In genomic region chr5:73874770-73875169, GRCm38 (mm10) we compare ENCODE assay signal across 23 mouse cellular contexts.
DNase-seq lines count a peak whose midpoint lies in the region; ATAC-seq and TF ChIP-seq lines count a peak whose summit lies in the region.
"Had no signal": no experiment of that assay in that cellular context is flagged by ENCODE, and none has a peak within 500 bp of the region (broad histone marks: within the 10 kb centered on the region; RNA-seq: fewer than 3 reads in every experiment).

No protein-coding gene starts in this region.

- no peak for DNase-seq in forebrain, embryonic 11.5 days (ENCODE audit: low spot score)
- DNase-seq in heart, adult 11 months = peak; percentile 50
- no peak for DNase-seq in heart, postnatal 25 days (ENCODE audit: low spot score)
- peak; percentile 73 for DNase-seq in brain, adult 2 months (ENCODE audit: low read depth, low spot score)
- DNase-seq in brain, embryonic 14.5 days (ENCODE audit: low read depth) = peak; percentile 37
- no peak for DNase-seq in kidney, adult 9 months
- DNase-seq: adrenal gland, adult 2 months; adrenal gland, postnatal 14 days; cerebellum, adult 18-20 months; cerebellum, adult 9-10 months; cerebellum, postnatal 14 days; gastrocnemius, adult 2 months; gastrocnemius, postnatal 14 days; heart, adult 2 months; heart, postnatal 14 days; kidney, adult 2 months had no signal

- H3K4me1 ChIP-seq in forebrain, embryonic 16.5 days (replicated peaks; ENCODE audit: control insufficient read depth, insufficient read depth, low read length) = peaks cover 6% of the 10 kb centered on the region
- H3K4me1 ChIP-seq in forebrain, embryonic 11.5 days (replicated peaks; ENCODE audit: control insufficient read depth, insufficient read depth, low read length) = no peaks in the 10 kb centered on the region
- H3K4me1 ChIP-seq: heart, embryonic 10.5 days; hindbrain, embryonic 12.5 days; hindbrain, embryonic 15.5 days had no signal

- no peaks in the 10 kb centered on the region for H3K36me3 ChIP-seq in forebrain, embryonic 16.5 days (ENCODE audit: control insufficient read depth, insufficient read depth)
- no peaks in the 10 kb centered on the region for H3K36me3 ChIP-seq in forebrain, embryonic 11.5 days (ENCODE audit: control insufficient read depth, insufficient read depth, low read length)
- H3K36me3 ChIP-seq: heart, embryonic 10.5 days; heart, embryonic 13.5 days; hindbrain, embryonic 12.5 days; hindbrain, embryonic 15.5 days had no signal

- H3K9ac ChIP-seq in forebrain, embryonic 16.5 days (replicated peaks; ENCODE audit: low read depth, low read length) = no peak overlapping the region
- no peak overlapping the region for H3K9ac ChIP-seq in forebrain, embryonic 11.5 days (ENCODE audit: low read length)
- H3K9ac ChIP-seq: heart, embryonic 13.5 days; hindbrain, embryonic 12.5 days; hindbrain, embryonic 15.5 days had no signal

- no peaks in the 10 kb centered on the region for H3K9me3 ChIP-seq in forebrain, embryonic 16.5 days (ENCODE audit: control insufficient read depth, low read length)
- no peaks in the 10 kb centered on the region for H3K9me3 ChIP-seq in forebrain, embryonic 11.5 days (ENCODE audit: control insufficient read depth, low read length)
- H3K9me3 ChIP-seq: heart, embryonic 10.5 days; heart, embryonic 13.5 days; hindbrain, embryonic 12.5 days; hindbrain, embryonic 15.5 days had no signal

- peak; percentile 52; the same call in 1 of the 2 replicates for ATAC-seq in forebrain, embryonic 16.5 days
- no peak for ATAC-seq in forebrain, embryonic 11.5 days (replicated peaks; ENCODE audit: low FRiP score)
- ATAC-seq: CD4-positive, CD25-positive, alpha-beta regulatory T cell, adult 4 months; intestine, postnatal 0 days had no signal

- 70% methylated on average over 1 of the region's 1 CpGs for WGBS in forebrain, embryonic 16.5 days
- WGBS in forebrain, embryonic 11.5 days = 92% methylated on average over 1 of the region's 1 CpGs

- H3K4me2 ChIP-seq in forebrain, embryonic 16.5 days (ENCODE audit: low read length) = no peak overlapping the region
- H3K4me2 ChIP-seq in forebrain, embryonic 11.5 days (ENCODE audit: low read depth, low read length, severe bottlenecking) = no peak overlapping the region
- H3K4me2 ChIP-seq: heart, embryonic 13.5 days; hindbrain, embryonic 12.5 days; hindbrain, embryonic 15.5 days had no signal

- no peak for TF ChIP-seq POLR2A in brain, embryonic 14.5 days (IDR thresholded peaks at IDR 0.05; ENCODE audit: borderline replicate concordance, extremely low read depth, insufficient read depth, insufficient read length, poor library complexity, severe bottlenecking)

- intact Hi-C loops in heart, postnatal 25 days (cut with DNase I) = no loop called here

- peak overlapping the region; percentile 51; the same call in 1 of the 2 replicates for H3K27ac ChIP-seq in forebrain, embryonic 16.5 days (ENCODE audit: low read length)
- H3K27ac ChIP-seq in forebrain, embryonic 11.5 days (ENCODE audit: low read depth, low read length) = no peak overlapping the region
- H3K27ac ChIP-seq: gastrocnemius, adult 2 months; heart, adult 2 months; heart, embryonic 10.5 days; hindbrain, embryonic 12.5 days; hindbrain, embryonic 15.5 days had no signal

- H3K4me3 ChIP-seq in forebrain, embryonic 16.5 days (replicated peaks; ENCODE audit: low read length) = no peak overlapping the region
- H3K4me3 ChIP-seq in forebrain, embryonic 11.5 days (ENCODE audit: low read depth, low read length) = no peak overlapping the region
- H3K4me3 ChIP-seq: gastrocnemius, adult 2 months; heart, adult 2 months; heart, embryonic 10.5 days; heart, embryonic 13.5 days; hindbrain, embryonic 12.5 days; hindbrain, embryonic 15.5 days had no signal

- TF ChIP-seq CTCF in brain, embryonic 14.5 days (IDR thresholded peaks at IDR 0.05; ENCODE audit: borderline replicate concordance, extremely low read depth, insufficient read depth, insufficient read length) = no peak

- no peaks in the 10 kb centered on the region for H3K27me3 ChIP-seq in forebrain, embryonic 16.5 days (replicated peaks; ENCODE audit: control insufficient read depth, insufficient read depth, low read length)
- no peaks in the 10 kb centered on the region for H3K27me3 ChIP-seq in forebrain, embryonic 11.5 days (ENCODE audit: control insufficient read depth, insufficient read depth, low read length)
- H3K27me3 ChIP-seq: heart, embryonic 13.5 days; hindbrain, embryonic 12.5 days; hindbrain, embryonic 15.5 days had no signal

Comparison
In these comparisons a context has a peak if more than half of its experiments do, and no peak if none do; other contexts are left out.
1. DNase-seq: peak in heart, adult 11 months (single experiment), brain, adult 2 months (single experiment) and brain, embryonic 14.5 days (single experiment); none in forebrain, embryonic 11.5 days (single experiment), heart, postnatal 25 days (single experiment) and kidney, adult 9 months (single experiment).